Mouse (Mus musculus) intestine, postnatal 0 days (tissue): ENCODE data around the gene Cd180. TPM values are rescaled to one million over a fixed set of nuclear protein-coding genes. Genes with fewer than 3 reads are reported as not detected.
"Not testable (repeated sequence)": the region's sequence is repeated elsewhere in the genome, so short reads cannot be mapped to it uniquely, and the experiment has no call there.

ENCODE experiments used
- ATAC-seq: fragments of 200-750 bp; cut with Nextera tagmentation; 2 replicates; pipeline ENCODE4 v1.8.0; 2017; ENCODE audit warnings: mild to moderate bottlenecking, moderate TSS enrichment, moderate library complexity
- H3K27ac ChIP-seq: fragments of 300-500 bp; sonication (generic); 2 replicates; pipeline ENCODE4 v1.5.1; 2014; ENCODE audit warnings: mild to moderate bottlenecking, low read depth, low read length, moderate library complexity
- H3K27me3 ChIP-seq: fragments of 300-500 bp; sonication (generic); replicated peaks from 2 replicates; pipeline ENCODE4 v1.6.1; 2014; ENCODE audit warnings: low read length, mixed read lengths; ENCODE audit not compliant: control insufficient read depth, insufficient read depth
- H3K36me3 ChIP-seq: fragments of 300-500 bp; sonication (generic); 2 replicates; pipeline ENCODE4 v1.6.1; 2014; ENCODE audit warnings: mild to moderate bottlenecking, moderate library complexity; ENCODE audit not compliant: control insufficient read depth, insufficient read depth
- H3K4me1 ChIP-seq: fragments of 300-500 bp; sonication (generic); replicated peaks from 2 replicates; pipeline ENCODE4 v1.6.1; 2014; ENCODE audit warnings: antibody characterized with exemption, low read length, mixed read lengths; ENCODE audit not compliant: control insufficient read depth, insufficient read depth
- H3K4me2 ChIP-seq: fragments of 300-500 bp; sonication (generic); replicated peaks from 2 replicates; pipeline ENCODE4 v1.6.1; 2014; ENCODE audit warnings: low read depth, mild to moderate bottlenecking, moderate library complexity
- H3K4me3 ChIP-seq: fragments of 300-500 bp; sonication (generic); 2 replicates; pipeline ENCODE4 v1.5.1; 2014; ENCODE audit warnings: low read depth, low read length
- H3K9ac ChIP-seq: fragments of 300-500 bp; sonication (generic); 2 replicates; pipeline ENCODE4 v1.6.1; 2014; ENCODE audit warnings: mild to moderate bottlenecking, low read depth, low read length
- H3K9me3 ChIP-seq: fragments of 300-500 bp; sonication (generic); 2 replicates; pipeline ENCODE4 v1.6.1; 2016; ENCODE audit warnings: mixed run types; ENCODE audit not compliant: control insufficient read depth
- CTCF ChIP-seq: sonication (generic); IDR thresholded peaks from 2 replicates; pipeline ENCODE4 v1.5.1; 2016; ENCODE audit warnings: low read depth, mild to moderate bottlenecking, control low read depth, antibody characterized with exemption, moderate library complexity
- WGBS: fragments of 180-500 bp; shearing (Covaris S2); extraction: QIAGEN DNeasy Blood & Tissue Kit; methylation state at CpG from one replicate; pipeline ENCODE4 v1.1.7; 2014; 5-methylcytosine and 5-hydroxymethylcytosine counted together
- polyA plus RNA-seq: library from polyadenylated mRNA; unstranded; fragments of >200 nt; fragmentation: Nextera tagmentation; extraction: Ambion mirVana; gene quantifications from 2 replicates; pipeline ENCODE4 v1.2.1, GENCODE M21; 2015

Gene Cd180
- polyA plus RNA-seq, 1 experiment from 2014 or later: 0.31 TPM

- no peak for TF ChIP-seq CTCF
- Histone ChIP-seq H3K27me3 (no peaks in the 10 kb centered on the region), H3K27ac (no peak overlapping the region), H3K4me3 (no peak overlapping the region), H3K4me1 (no peaks in the 10 kb centered on the region), H3K4me2 (no peak overlapping the region), H3K9ac (no peak overlapping the region), H3K9me3 (no peaks in the 10 kb centered on the region), H3K36me3 (no peaks in the 10 kb centered on the region)
- WGBS: 74% methylated on average over 7 of the region's 7 CpGs
- ATAC-seq: no peak
Observed at GRCm38 (mm10) chr13:102670503-102670902, 22.9 kb upstream of the Cd180 start.

- no peak overlapping the region for H3K4me3 ChIP-seq
- H3K9me3 ChIP-seq: no peaks in the 10 kb centered on the region
- WGBS: 86% methylated on average over 3 of the region's 3 CpGs
- H3K4me2 ChIP-seq: no peak overlapping the region
- H3K9ac ChIP-seq: no peak overlapping the region
- no peak overlapping the region for H3K27ac ChIP-seq
- TF ChIP-seq CTCF: no peak
- no peaks in the 10 kb centered on the region for H3K4me1 ChIP-seq
- H3K27me3 ChIP-seq: no peaks in the 10 kb centered on the region
- no peaks in the 10 kb centered on the region for H3K36me3 ChIP-seq
- no peak for ATAC-seq
Observed at GRCm38 (mm10) chr13:102674083-102674482, 19.3 kb upstream of the Cd180 start.

- H3K4me3 ChIP-seq, H3K9me3 ChIP-seq, H3K27me3 ChIP-seq, H3K27ac ChIP-seq, H3K36me3 ChIP-seq, H3K4me1 ChIP-seq, ATAC-seq, H3K4me2 ChIP-seq, H3K9ac ChIP-seq: not testable (repeated sequence)
- 81% methylated on average over 4 of the region's 4 CpGs for WGBS
Observed at GRCm38 (mm10) chr13:102677602-102678001, 15.8 kb upstream of the Cd180 start.

GRCm38 (mm10) chr13:102678482-102678881 lies 14.9 kb upstream of the Cd180 start:
- H3K27ac ChIP-seq: no peak overlapping the region

GRCm38 (mm10) chr13:102684890-102685289 lies 8.5 kb upstream of the Cd180 start:
- Histone ChIP-seq H3K27ac (no peak overlapping the region), H3K9ac (no peak overlapping the region), H3K4me2 (no peak overlapping the region), H3K4me3 (no peak overlapping the region), H3K9me3 (no peaks in the 10 kb centered on the region), H3K27me3 (no peaks in the 10 kb centered on the region), H3K36me3 (no peaks in the 10 kb centered on the region), H3K4me1 (no peaks in the 10 kb centered on the region)
- 76% methylated on average over 4 of the region's 4 CpGs for WGBS
- TF ChIP-seq CTCF: peak; percentile 31
- ATAC-seq: no peak

More at GRCm38 (mm10) chr13:102678482-102678881, 14.9 kb upstream of the Cd180 start:
- no peaks in the 10 kb centered on the region for H3K27me3 ChIP-seq
- H3K4me3 ChIP-seq: no peak overlapping the region
- H3K9ac ChIP-seq: no peak overlapping the region
- no peaks in the 10 kb centered on the region for H3K9me3 ChIP-seq
- peak; percentile 98 for TF ChIP-seq CTCF
- H3K4me2 ChIP-seq: no peak overlapping the region
- ATAC-seq: no peak
- H3K36me3 ChIP-seq: no peaks in the 10 kb centered on the region
- no peaks in the 10 kb centered on the region for H3K4me1 ChIP-seq
- WGBS: 10% methylated on average over 2 of the region's 2 CpGs

GRCm38 (mm10) chr13:102688121-102688520 lies 5.2 kb upstream of the Cd180 start:
- Histone ChIP-seq H3K36me3 (no peaks in the 10 kb centered on the region), H3K9ac (no peak overlapping the region), H3K9me3 (no peaks in the 10 kb centered on the region), H3K4me1 (no peaks in the 10 kb centered on the region), H3K27me3 (no peaks in the 10 kb centered on the region), H3K27ac (no peak overlapping the region), H3K4me2 (no peak overlapping the region), H3K4me3 (no peak overlapping the region)
- no peak for ATAC-seq
- no peak for TF ChIP-seq CTCF
- WGBS: 95% methylated on average over 1 of the region's 1 CpGs
